Mouse (Mus musculus): Measurements from ENCODE around the gene St8sia2.

- TF ChIP-seq EP300 (IDR thresholded peaks at IDR 0.05; ENCODE audit: insufficient read depth, low read depth, low read length) (no peak), CTCF (IDR thresholded peaks at IDR 0.05) (no peak), POLR2A (IDR thresholded peaks at IDR 0.05; ENCODE audit: insufficient read depth, low read depth, low read length) (no peak)
Observed at GRCm38 (mm10) chr7:74055753-74056152, 42.3 kb upstream of the St8sia2 start.
